Mouse (Mus musculus): Measurements from ENCODE around the gene Stxbp1.

DNA sequence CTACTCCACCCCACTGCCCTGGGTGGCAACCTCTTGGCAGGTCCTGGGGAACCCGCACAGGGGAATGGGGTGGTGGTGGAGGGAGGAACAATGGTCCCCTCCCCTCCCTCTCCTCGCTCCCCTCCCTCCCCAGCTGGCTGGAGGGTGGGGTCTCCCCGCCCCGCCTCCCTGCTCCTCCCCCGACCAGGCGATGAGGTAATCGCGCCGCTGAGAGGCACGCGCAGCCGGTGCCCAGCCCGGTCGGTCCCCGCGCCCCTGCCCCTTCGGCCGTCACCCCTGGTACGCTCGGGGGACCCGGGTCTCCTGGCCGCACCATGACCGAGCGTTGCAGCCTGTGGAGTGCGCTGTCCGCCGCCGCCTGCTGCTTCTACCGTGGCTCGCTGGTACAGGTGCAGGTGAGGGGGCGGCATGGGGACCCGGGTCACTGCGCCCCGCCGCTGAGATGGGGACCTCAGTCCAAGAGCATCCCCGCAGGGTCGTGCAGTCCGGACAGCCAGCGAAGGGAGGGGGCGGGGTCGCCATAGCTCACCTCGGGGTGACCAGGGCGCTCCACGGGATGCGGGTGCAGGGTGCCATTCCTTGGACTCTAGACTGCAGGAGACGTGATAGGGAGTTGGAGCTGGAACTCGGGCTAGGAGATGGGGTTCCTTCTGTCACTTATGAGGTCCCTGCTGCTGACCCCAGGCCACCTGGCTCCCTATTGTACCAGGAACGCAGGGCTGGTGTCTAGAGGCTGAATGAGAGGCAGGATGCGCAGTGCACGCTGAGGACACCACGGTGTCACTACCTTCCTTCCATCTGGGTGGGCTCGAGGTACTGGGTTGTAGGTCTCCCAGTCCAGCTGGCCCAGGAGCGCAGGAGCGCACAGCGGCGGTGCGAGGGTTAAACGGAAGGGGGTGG lies 105.5 kb downstream of the Stxbp1 start:
- TF ChIP-seq POLR2A (IDR thresholded peaks at IDR 0.05; ENCODE audit: low read depth, low read length) (no peak), CTCF (IDR thresholded peaks at IDR 0.05; ENCODE audit: extremely low read depth, insufficient read length, insufficient replicate concordance, low read depth, low read length) (no peak)
